ENCODE assay signal across 12 mouse cellular contexts in the genomic region with DNA sequence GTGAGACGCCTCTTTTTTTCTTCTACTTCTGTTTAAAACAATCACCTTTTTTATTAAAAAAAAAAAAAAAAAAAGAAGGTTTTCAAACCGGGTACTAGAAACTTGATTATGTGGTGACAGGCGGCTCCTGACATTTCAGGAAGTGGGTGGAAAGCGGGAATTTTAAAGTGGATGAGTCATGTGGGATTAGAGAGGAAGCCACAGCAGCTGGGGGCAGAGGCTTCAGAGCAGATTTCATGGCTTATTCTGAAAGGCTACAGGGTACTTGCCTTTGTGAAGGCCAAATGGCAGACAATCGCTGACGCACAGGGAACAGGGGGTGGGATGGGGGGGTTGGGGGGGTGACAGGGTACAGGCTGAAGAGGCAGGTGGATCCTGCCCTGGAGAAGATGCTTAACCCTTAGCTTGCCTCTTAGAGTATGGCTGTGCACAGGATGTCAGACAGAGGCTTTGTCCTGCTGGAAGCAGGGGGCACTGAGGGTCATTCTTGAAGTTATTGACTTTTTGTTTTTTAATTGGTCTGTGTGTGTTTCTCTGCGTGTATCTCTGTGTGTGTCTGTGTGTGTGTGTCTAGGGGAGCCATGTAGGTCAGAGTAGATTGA.
A peak's percentile ranks its signal among the peaks of the same experiment; 100 is the strongest.
DNase-seq lines count a peak whose midpoint lies in the region; ATAC-seq lines count a peak whose summit lies in the region.
"Had no signal": no experiment of that assay in that cellular context is flagged by ENCODE, and none has a peak within 500 bp of the region (broad histone marks: within the 10 kb centered on the region; RNA-seq: fewer than 3 reads in every experiment).

No protein-coding gene starts in this region.

- 25% methylated on average over 7 of the region's 7 CpGs for WGBS in kidney, embryonic 15.5 days

- no peaks in the 10 kb centered on the region for H3K36me3 ChIP-seq in kidney, embryonic 15.5 days
- H3K36me3 ChIP-seq: stomach, embryonic 15.5 days had no signal

- no peak overlapping the region for H3K4me2 ChIP-seq in kidney, embryonic 15.5 days
- H3K4me2 ChIP-seq: stomach, embryonic 15.5 days had no signal

- peaks cover 7% of the 10 kb centered on the region; the same call in 1 of the 2 replicates for H3K4me1 ChIP-seq in kidney, embryonic 15.5 days

- ATAC-seq in kidney, embryonic 15.5 days (replicated peaks; ENCODE audit: low FRiP score), result peak; percentile 40; the same call in 1 of the 2 replicates
- ATAC-seq: forebrain, postnatal 0 days; hindbrain, embryonic 16.5 days had no signal

- H3K27ac ChIP-seq in kidney, embryonic 15.5 days, result no peak overlapping the region
- H3K27ac ChIP-seq: stomach, embryonic 15.5 days had no signal

- no peaks in the 10 kb centered on the region for H3K9me3 ChIP-seq in kidney, embryonic 15.5 days (replicated peaks)
- H3K9me3 ChIP-seq: stomach, embryonic 15.5 days had no signal

- no peak overlapping the region for H3K9ac ChIP-seq in kidney, embryonic 15.5 days
- H3K9ac ChIP-seq: forebrain, postnatal 0 days; stomach, embryonic 15.5 days had no signal

- DNase-seq in adrenal gland, postnatal 36 days, result peak; percentile 16 to 52
- DNase-seq in adrenal gland, postnatal 25 days, result no peak
- no peak for DNase-seq in kidney, adult 11 months
- DNase-seq in MN1 (ENCODE audit: low spot score), result peak; percentile 85
- peak; percentile 14 for DNase-seq in kidney, postnatal 10 days
- DNase-seq in ovary, postnatal 10 days (ENCODE audit: low spot score), result no peak
- DNase-seq in left cerebral cortex, adult 8-10 months (ENCODE audit: low spot score in 2 of 2), result no peak
- DNase-seq: cerebellum, postnatal 36 days; forebrain, postnatal 0 days had no signal

- H3K27me3 ChIP-seq in kidney, embryonic 15.5 days, result no peaks in the 10 kb centered on the region
- H3K27me3 ChIP-seq: stomach, embryonic 15.5 days had no signal

- no peak overlapping the region for H3K4me3 ChIP-seq in kidney, embryonic 15.5 days (replicated peaks)
- H3K4me3 ChIP-seq: stomach, embryonic 15.5 days had no signal

Comparison
In these comparisons a context has a peak if more than half of its experiments do, and no peak if none do; other contexts are left out.
1. DNase-seq: peak in adrenal gland, postnatal 36 days (2 of 2), MN1 (single experiment) and kidney, postnatal 10 days (single experiment); none in adrenal gland, postnatal 25 days (single experiment), kidney, adult 11 months (single experiment), ovary, postnatal 10 days (single experiment) and left cerebral cortex, adult 8-10 months (0 of 2).